Mouse (Mus musculus): ENCODE data around the gene 1700029F12Rik. TPM values are rescaled to one million over a fixed set of nuclear protein-coding genes. Genes with fewer than 3 reads are reported as not detected.

1700029F12Rik gene
- polyA plus RNA-seq (2012; rRNA removed), result 0.19 and 0.20 TPM in 2 replicates

GRCm38 (mm10) chr13:97034262-97034661 is at the start of gene 1700029F12Rik:
TSS of gene 1700029F12Rik (minus strand) at chr13:97034362.

GRCm38 (mm10) chr13:97066649-97067550 is 32.7 kb upstream of the 1700029F12Rik start, which contains the start of gene Fam169a:
TSS of gene Fam169a (plus strand) at chr13:97067286.

Other genes starting within 250 kb of the 1700029F12Rik start
- gene Gcnt4, start 109.7 kb downstream of the 1700029F12Rik start, polyA plus RNA-seq (2012; rRNA removed), result 4.3 and 4.4 TPM in 2 replicates
- gene Fam169a, start 32.9 kb upstream of the 1700029F12Rik start, polyA plus RNA-seq (2012; rRNA removed), result 0.34 and 0.46 TPM in 2 replicates
- gene Gm6169, start 64.9 kb upstream of the 1700029F12Rik start, polyA plus RNA-seq (2012; rRNA removed), result 2.9 and 3.4 TPM in 2 replicates
- gene Gfm2, start 103.6 kb upstream of the 1700029F12Rik start, polyA plus RNA-seq (2012; rRNA removed), result 20.4 and 21.0 TPM in 2 replicates
- 17.1 and 19.4 TPM in 2 replicates for gene Nsa2, start 103.6 kb upstream of the 1700029F12Rik start, polyA plus RNA-seq (2012; rRNA removed)
- gene Hexb, start 164.0 kb upstream of the 1700029F12Rik start, polyA plus RNA-seq (2012; rRNA removed), result 146 and 249 TPM in 2 replicates
- 20.1 and 20.8 TPM in 2 replicates for gene Enc1, start 206.7 kb upstream of the 1700029F12Rik start, polyA plus RNA-seq (2012; rRNA removed)